Mouse (Mus musculus) E14TG2a.4 (cell line): ENCODE results near the gene Ppp4c.

Source experiments
- CTCF ChIP-seq: conservative IDR thresholded peaks from 2 replicates; pipeline ENCODE4 v1.5.1; 2014; ENCODE audit warnings: low read length
- NANOG ChIP-seq: IDR thresholded peaks from 2 replicates; pipeline ENCODE4 v1.6.1; 2014; ENCODE audit warnings: borderline replicate concordance, low read length, mixed read lengths

DNA sequence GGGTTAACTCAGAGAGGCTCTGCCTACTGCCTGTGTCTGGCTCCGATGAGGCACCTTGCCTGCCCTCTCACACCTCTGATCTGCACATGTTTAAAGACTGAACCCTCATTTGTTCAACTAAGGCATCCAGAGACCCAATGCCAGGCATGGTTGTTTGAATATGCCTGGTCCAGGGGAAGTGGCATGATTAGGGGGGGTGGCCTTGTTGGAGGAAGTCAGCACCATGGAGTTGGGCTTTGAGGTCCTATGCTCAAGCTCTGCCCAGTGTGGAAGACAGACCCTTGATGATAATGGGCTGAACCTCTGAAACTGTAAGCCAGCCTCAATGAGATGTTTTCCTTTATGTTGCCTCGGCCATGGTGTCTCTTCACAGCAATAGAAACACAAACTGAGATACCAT, 18.9 kb downstream of the Ppp4c start:
- TF ChIP-seq CTCF: no peak
- TF ChIP-seq NANOG: no peak
